Mouse (Mus musculus) ES-Bruce4 (cell line): ENCODE results near the gene Prom2.

Experiments
- CTCF ChIP-seq: IDR thresholded peaks from one replicate; pipeline ENCODE4 v1.8.1; 2011; ENCODE audit warnings: low read depth, low read length
- EP300 ChIP-seq: IDR thresholded peaks from 2 replicates; pipeline ENCODE4 v1.6.1; 2011; ENCODE audit warnings: low read depth, low read length; ENCODE audit not compliant: insufficient read depth
- POLR2A ChIP-seq: IDR thresholded peaks from one replicate; pipeline ENCODE4 v1.8.1; 2011; ENCODE audit warnings: low read length; ENCODE audit not compliant: insufficient read depth

DNA sequence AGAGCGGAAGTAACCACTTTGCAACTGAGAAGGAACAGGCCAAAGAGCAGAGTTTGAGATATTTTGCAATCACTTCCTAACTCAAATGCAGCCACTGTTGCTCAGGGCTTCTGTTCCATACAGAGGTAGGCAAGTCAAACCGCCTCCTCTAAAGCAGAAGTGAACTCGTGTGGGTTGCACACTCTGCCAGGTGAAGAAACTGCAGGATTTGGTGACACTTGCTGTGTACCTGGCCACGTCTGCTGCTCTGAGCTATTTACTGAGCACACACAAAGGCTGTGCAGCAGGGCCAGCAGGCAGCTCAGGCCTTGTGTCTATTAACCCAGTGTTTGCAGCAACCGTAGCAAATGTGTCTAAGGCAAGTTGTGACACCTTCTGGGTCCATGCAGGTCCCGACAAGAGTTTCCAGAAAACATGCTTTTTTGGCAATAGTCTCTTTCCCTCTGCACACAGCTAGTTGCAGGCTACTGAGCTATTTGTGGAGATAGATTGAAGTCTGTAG lies 35.1 kb downstream of the Prom2 start:
- no peak for TF ChIP-seq CTCF
- no peak for TF ChIP-seq POLR2A
- TF ChIP-seq EP300: no peak
